Mouse (Mus musculus) neutrophil, adult 59 days (primary cell): Measurements from ENCODE around the gene Dgkd. TPM values are rescaled to one million over a fixed set of nuclear protein-coding genes. Genes with fewer than 3 reads are reported as not detected.

Experiments
- total RNA-seq, 2 experiments: library from RNA; stranded (reverse); gene quantifications; 1 replicate in 1 of 2; 2 replicates in 1 of 2; pipeline ENCODE4 v1.2.4; 2023

The Dgkd gene
- 100 to 1,000 TPM; 138 to 162 TPM for total RNA-seq

GRCm38 (mm10) chr1:87852892-87853600 is at the start of gene Dgkd:
Gene Dgkd (plus strand): TSS chr1:87853287.

GRCm38 (mm10) chr1:87803576-87803975 is 49.5 kb upstream of the Dgkd start, which contains the start of gene Sag:
Gene Sag (plus strand): TSS chr1:87803680.

Other genes with a start within 250 kb of the Dgkd start
- 100 to 1,000 TPM; 323 to 329 TPM for gene Inpp5d, start 233.0 kb upstream of the Dgkd start, total RNA-seq
- gene Atg16l1, start 97.4 kb upstream of the Dgkd start, total RNA-seq, result 10 to 100 TPM; 38.5 to 39.6 TPM
- gene Sag, start 49.6 kb upstream of the Dgkd start, total RNA-seq, result 1 to 10 TPM; 2.5 to 3.4 TPM
- 1 to 10 TPM; 5.2 to 6.6 TPM for gene Usp40, start 155.3 kb downstream of the Dgkd start, total RNA-seq
- gene Ugt1a10, start 202.1 kb downstream of the Dgkd start, total RNA-seq, result not detected
- not detected for gene Ugt1a9, start 217.5 kb downstream of the Dgkd start, total RNA-seq
- gene Ugt1a8, start 234.5 kb downstream of the Dgkd start, total RNA-seq, result not detected
- 100 to 1,000 TPM in 1 of 2 experiments, 10 to 100 TPM in 1; 93.1 to 108 TPM for gene Ugt1a7c, start 241.8 kb downstream of the Dgkd start, total RNA-seq
- gene Ugt1a6b, start 250.0 kb downstream of the Dgkd start, total RNA-seq, result 10 to 100 TPM; 37.4 to 38.6 TPM